Mouse (Mus musculus) layer of hippocampus, adult 9-11 months (tissue): Measurements from ENCODE around the gene Lnx2.

Experiments
- DNase-seq: peaks from one replicate; pipeline ENCODE4 v3.0.0; 2022

Lnx2 gene

DNA sequence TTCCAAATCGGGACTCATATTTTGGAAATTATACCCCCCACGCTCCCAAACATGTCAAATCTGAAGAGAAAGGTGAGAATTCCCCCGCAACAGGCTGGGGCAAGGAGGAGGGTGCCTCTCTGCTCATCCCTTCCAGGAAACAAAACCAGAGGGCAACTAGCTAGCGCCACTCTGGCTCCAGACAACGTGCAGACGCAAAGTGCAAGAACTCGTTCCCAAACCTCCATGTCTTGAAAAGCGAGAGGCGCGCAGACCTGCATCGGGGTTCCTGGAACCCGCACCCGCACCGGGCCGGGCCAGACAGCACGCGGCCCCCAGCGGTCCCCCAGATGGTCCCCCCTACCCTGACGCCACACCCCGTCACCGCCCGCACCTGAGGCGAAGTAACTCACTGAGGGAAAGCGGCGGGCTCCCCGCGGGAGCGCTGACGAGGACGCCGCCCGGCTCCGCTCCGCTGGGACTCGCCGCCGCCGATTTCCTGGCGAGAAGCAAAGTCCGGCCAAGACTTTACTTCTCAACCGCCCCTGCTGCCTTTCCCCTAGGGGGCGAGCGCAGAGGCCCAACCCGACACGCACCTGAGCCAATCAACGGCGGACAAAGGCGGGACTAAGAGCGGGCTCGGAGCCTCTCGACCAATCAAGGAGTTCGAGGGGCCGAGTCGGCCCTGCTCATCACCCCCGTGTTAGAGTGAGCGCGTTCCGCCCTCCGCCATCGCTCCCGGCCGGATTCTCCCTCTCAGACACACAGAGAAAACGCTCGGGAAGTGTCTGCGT lies at the start of gene Lnx2:
Gene Lnx2 (minus strand): TSS at position 561 of the 773 bp plus-strand sequence.
- peak; percentile 97 for DNase-seq

GRCm38 (mm10) chr5:147125542-147126185 lies 49.3 kb upstream of the Lnx2 start:
- no peak for DNase-seq

GRCm38 (mm10) chr5:147124794-147125193 lies 48.4 kb upstream of the Lnx2 start:
- no peak for DNase-seq

DNA sequence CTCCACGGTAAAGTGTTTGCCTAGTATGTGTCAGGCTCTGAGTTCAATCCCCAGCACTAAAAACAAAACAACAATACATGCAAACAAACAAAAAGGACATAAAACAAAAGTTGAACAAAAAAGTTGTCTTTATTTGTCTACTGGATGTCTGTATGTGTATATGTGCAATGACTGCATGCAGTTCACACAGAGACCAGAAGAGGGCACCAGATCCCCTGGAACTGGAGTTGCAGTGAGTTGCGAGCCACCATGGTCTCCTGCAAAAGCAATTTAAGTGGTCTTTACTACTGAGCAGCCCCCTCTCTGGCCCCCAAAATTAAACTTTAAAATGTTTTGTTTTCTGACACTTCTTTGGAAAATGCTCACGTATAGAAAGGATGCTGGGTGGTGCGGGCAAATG lies 44.8 kb upstream of the Lnx2 start:
- DNase-seq: no peak

DNA sequence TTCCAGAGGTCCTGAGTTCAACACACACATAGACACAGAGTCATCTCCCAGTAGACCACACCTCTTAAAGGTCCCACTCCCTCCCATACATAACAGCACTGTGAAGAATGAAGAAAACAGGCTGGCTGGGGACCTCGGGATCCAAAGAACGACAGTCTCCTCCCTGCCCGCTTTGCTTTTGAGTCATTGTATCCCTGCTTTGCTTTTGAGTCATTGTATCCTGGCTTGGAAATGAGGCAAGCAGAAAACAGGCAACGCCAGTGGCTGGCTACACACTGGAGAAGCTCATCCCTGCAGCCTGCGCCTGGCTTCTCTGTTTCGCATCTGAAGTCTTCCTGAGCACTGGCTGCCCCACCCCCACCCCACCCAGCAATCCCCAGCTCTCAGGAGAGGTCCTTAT lies 40.6 kb upstream of the Lnx2 start:
- no peak for DNase-seq

GRCm38 (mm10) chr5:147115631-147116030 lies 39.2 kb upstream of the Lnx2 start:
- no peak for DNase-seq

- DNase-seq: no peak
Measured at GRCm38 (mm10) chr5:147114738-147115137, 38.4 kb upstream of the Lnx2 start.

DNA sequence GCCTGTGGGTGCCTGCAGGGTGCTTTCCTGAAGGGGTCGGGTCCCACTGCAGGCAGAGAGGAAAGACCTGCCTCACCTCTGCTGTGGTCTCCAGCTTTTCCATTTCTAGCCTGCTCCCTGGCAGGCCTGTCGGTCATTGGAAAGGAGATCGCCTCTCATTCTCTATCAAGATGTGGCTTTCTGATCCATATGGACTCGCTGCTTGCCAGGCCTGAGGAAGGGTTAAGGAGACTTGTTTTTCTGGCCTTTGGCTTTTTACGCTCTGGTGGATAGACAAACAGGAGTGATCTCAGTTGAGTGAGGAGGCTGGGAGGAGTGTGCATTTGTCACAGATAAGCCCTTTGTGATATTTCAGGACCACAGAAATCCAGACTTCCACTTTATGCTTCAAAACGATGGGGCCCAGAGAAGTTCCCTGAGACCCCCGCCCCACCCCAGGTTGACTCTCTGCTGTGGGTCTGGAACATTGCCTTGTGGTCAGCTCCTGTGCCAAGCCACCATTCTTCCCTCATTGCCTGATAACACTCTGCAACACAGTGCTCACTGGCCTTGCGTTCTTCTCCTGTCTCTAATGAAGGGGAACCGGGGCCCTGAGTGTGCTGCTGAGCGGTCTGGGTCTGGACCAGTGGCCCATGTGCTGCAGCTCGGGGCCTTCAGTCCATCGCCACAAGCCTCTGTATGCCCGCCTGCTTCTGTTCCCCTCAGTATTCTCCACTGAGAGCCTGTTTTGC lies 32.6 kb upstream of the Lnx2 start:
- no peak for DNase-seq

DNA sequence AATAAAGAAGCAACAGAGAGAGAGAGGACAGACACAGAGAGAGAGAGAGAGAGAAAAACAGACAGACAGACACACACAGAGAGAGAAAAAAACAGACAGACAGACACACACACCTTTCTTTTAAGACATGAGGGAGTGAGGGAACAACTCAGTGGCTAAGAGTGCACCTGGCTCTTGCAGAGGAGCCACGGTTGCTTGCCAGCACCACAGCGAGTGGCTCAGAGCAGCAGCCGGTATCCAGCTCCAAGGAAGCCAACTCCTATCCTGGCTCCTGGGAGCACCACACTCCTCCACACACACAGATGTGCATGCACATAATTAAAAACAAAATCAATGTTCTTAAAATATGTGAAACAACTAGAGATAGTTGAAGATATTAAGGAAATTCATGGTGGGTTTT lies 30.9 kb upstream of the Lnx2 start:
- no peak for DNase-seq

DNA sequence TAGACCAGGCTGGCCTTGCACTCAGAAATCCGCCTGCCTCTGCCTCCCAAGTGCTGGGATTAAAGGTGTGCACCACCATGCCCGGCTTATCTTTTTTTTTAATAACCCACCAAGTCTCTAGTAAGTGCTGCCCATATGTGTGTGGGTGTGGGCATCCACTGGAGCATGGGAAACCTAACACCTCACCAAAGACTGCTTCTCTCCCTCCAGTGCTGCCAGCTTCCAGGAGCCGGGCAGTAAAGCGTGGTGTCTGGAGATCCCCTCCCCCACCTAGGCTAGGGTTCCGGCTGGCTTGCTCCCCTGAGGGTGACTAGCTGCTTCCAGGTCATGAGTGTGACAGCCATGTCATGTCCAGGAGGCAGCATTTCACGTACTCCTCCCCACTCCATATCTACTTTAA lies 25.9 kb upstream of the Lnx2 start:
- DNase-seq: no peak

DNA sequence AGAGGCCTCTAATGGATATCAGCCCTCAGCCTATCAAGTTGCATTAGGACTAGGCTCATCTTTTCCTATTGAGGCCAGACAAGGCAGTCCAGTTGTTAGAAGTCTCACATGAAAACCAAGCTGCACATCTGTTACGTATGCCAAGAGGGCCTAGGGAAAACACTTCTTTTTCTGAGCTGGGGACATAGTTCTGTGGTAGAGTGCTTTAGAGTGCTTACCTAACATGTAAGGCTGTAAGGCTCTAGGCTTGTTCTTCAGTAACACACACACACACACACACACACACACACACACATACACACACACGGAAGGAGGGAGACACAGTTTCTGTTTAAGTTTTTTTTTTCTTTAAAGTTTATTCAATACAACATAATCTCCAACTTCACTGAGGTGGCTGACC lies 23.8 kb upstream of the Lnx2 start:
- no peak for DNase-seq

GRCm38 (mm10) chr5:147098667-147099066 lies 22.3 kb upstream of the Lnx2 start:
- no peak for DNase-seq

DNA sequence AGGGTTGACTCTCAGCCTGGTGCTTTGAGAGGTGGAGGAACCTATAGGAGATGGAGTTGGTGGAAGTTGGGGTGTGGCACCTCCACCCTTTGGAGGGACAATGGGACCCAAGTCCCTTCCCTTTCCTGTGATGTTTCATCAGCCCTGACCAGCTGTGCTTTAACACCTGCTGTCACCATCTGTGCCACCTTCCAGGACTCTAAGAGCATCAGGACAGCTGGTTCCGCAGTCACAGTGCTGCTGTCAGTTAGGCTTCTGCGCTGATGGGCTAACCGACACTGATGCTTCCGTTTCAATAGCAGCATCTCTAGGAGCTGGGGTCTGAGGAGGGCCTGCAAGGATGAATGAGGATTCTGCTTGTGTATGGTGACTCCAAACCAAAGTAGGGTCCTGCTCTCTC lies 20.2 kb upstream of the Lnx2 start:
- DNase-seq: no peak

GRCm38 (mm10) chr5:147094296-147094695 lies 17.9 kb upstream of the Lnx2 start:
- DNase-seq: no peak

GRCm38 (mm10) chr5:147092448-147092847 lies 16.1 kb upstream of the Lnx2 start:
- no peak for DNase-seq

- no peak for DNase-seq
Measured at GRCm38 (mm10) chr5:147090256-147090963, 14.0 kb upstream of the Lnx2 start.

DNA sequence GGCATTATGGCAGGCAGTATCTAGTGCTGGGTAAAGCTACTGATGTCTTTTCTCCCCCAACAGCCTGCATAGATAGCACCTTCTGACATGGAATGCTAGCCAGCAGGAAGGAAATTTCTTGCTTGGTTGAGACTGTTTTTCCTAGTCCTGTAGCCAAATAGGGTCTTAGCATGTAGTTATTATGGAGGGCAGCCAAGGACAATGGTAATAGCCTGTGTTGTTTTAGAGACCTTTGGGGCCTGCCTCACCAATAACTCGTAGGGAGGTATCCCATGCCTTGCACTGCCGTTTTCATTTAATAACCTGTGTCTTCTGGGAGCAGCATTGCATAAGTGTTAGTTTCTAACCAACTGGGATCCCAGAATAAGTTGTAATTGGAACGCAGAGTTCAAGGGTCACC lies 13.4 kb upstream of the Lnx2 start:
- DNase-seq: no peak

DNA sequence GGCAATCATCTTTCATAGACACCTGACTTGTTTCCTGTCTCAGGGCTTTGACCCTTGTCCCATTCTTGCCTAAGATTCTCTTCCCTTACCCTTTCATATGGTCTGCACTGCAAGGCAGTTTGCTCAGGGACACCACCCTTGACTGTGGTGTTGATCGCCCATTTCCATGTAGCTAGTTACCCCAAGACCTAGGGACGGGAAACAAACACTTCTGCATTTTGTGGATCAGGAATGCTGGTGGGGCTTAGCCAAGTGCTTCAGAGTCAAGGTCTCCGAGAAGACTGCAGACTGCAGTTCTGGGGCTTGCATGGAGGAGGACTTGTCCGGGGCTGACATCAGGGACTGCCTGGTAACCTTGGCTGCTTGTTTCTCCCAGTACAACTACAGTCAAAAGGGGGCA lies 10.4 kb upstream of the Lnx2 start:
- DNase-seq: no peak

DNA sequence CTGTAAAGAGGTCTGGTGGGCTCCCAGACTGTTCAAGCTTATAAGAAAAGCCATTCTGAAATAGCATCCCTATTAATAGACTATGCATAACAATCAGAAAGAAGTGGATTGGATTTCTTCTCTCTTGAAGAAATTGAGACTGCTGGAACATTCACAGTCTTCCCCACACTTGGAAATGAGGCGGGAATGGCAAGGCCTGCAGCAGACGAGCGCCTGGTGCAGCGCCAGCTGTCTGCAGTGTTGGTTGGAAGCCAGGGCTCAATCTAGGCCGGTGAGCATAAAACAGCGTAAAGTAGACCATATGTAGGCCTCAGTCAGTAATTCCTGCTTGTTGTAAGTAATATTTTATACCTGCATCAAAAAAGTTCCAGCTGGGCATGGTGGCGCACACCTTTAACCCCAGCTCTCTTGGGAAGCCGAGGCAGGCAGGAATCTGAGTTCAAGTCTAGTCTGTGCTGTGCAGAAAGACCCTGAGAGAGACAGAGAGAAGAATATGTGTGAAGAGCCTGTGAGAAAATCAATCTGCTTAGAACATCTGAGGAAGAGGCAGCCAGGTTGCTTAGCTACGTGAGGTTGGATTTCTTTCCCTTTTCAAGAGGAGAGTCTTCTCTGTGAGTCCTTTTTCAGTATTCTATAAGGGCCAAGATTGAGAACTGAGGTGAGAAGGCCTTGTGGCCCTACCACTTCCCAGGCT lies 9.0 kb upstream of the Lnx2 start:
- peak; percentile 64 for DNase-seq

DNA sequence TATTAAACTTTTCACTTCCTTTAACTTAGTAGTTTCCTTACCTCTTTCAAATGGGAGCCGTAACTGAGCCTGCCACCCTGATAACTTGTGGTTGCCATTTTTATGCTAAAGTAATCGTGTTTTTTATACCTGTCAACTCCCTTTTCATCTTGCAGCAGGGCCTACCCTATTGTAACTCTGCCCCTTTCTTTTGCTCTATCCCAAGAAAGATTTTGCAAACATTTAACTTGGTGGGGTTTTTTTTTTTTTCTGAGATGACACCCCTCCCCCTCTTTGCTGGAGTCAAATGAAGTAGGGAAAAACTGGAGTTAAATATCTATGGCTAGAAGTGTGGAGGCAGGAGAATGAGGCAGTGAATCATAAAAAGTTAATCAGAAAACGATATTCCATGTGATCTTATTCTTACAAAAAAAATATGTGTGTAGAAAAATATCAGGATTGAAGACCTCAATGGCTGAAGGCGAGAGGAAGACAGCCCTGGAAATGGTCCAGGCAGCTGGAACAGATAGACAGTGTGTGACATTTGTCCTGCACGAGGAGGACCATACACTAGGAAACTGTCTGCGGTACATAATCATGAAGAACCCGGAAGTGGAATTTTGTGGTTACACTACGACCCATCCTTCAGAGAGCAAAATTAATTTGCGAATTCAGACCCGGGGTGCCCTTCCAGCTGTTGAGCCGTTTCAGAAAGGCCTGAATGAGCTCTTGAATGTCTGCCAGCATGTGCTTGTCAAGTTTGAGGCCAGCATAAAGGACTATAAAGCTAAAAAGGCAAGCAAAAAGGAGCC lies 1.9 kb upstream of the Lnx2 start:
- no peak for DNase-seq

- peak; percentile 88 for DNase-seq
Measured at GRCm38 (mm10) chr5:147077305-147078034, 1.1 kb upstream of the Lnx2 start.
